Mouse (Mus musculus) embryonic facial prominence, embryonic 14.5 days (tissue): ENCODE measurements around the gene Dab1. TPM values are rescaled to one million over a fixed set of nuclear protein-coding genes. Genes with fewer than 3 reads are reported as not detected.

Source experiments
- ATAC-seq: fragments of 200-750 bp; cut with Nextera tagmentation; 2 replicates; pipeline ENCODE4 v1.8.0; 2017; ENCODE audit warnings: low read depth, moderate number of reproducible peaks, moderate TSS enrichment
- DNase-seq: peaks from one replicate; pipeline ENCODE4 v3.0.0-alpha.2; 2015; ENCODE audit warnings: low spot score
- H3K27ac ChIP-seq: fragments of 300-500 bp; sonication (generic); replicated peaks from 2 replicates; pipeline ENCODE4 v1.5.1; 2014; ENCODE audit warnings: low read depth, mild to moderate bottlenecking, low read length, moderate library complexity
- H3K27me3 ChIP-seq: fragments of 300-500 bp; sonication (generic); replicated peaks from 2 replicates; pipeline ENCODE4 v1.6.1; 2014; ENCODE audit warnings: low read length; ENCODE audit not compliant: control insufficient read depth, insufficient read depth
- H3K36me3 ChIP-seq: fragments of 300-500 bp; sonication (generic); 2 replicates; pipeline ENCODE4 v1.6.1; 2014; ENCODE audit warnings: low read length, mixed read lengths; ENCODE audit not compliant: control insufficient read depth, insufficient read depth
- H3K4me1 ChIP-seq: fragments of 300-500 bp; sonication (generic); 2 replicates; pipeline ENCODE4 v1.6.1; 2014; ENCODE audit warnings: antibody characterized with exemption, low read length; ENCODE audit not compliant: control insufficient read depth, insufficient read depth
- H3K4me2 ChIP-seq: fragments of 300-500 bp; sonication (generic); 2 replicates; pipeline ENCODE4 v1.6.1; 2014; ENCODE audit warnings: low read depth, mild to moderate bottlenecking, low read length, moderate library complexity, mixed read lengths
- H3K4me3 ChIP-seq: fragments of 300-500 bp; sonication (generic); 2 replicates; pipeline ENCODE4 v1.5.1; 2014; ENCODE audit warnings: low read depth, mild to moderate bottlenecking, low read length
- H3K9ac ChIP-seq: fragments of 300-500 bp; sonication (generic); 2 replicates; pipeline ENCODE4 v1.6.1; 2014; ENCODE audit warnings: low read depth, mild to moderate bottlenecking, low read length, moderate library complexity, mixed read lengths
- H3K9me3 ChIP-seq: fragments of 300-500 bp; sonication (generic); 2 replicates; pipeline ENCODE4 v1.6.1; 2016; ENCODE audit warnings: low read length; ENCODE audit not compliant: control insufficient read depth
- WGBS: fragments of 180-500 bp; shearing (Covaris S2); extraction: QIAGEN DNeasy Blood & Tissue Kit; methylation state at CpG from one replicate; pipeline ENCODE4 v1.1.7; 2014; 5-methylcytosine and 5-hydroxymethylcytosine counted together
- polyA plus RNA-seq: library from polyadenylated mRNA; unstranded; fragments of >200 nt; fragmentation: Nextera tagmentation; extraction: Ambion mirVana; gene quantifications from 2 replicates; pipeline ENCODE4 v1.2.1, GENCODE M21; 2014

Dab1 gene
- polyA plus RNA-seq, 1 experiment from 2014 or later, result 7.5 TPM

GRCm38 (mm10) chr4:103619946-103620371 lies 800 bp downstream of the Dab1 start:
- peaks cover 58% of the 10 kb centered on the region for H3K27me3 ChIP-seq
- H3K9me3 ChIP-seq, result no peaks in the 10 kb centered on the region
- DNase-seq, result no peak
- WGBS, result 0% methylated on average over 25 of the region's 28 CpGs
- peak overlapping the region; percentile 62 for H3K4me2 ChIP-seq
- no peaks in the 10 kb centered on the region for H3K36me3 ChIP-seq
- ATAC-seq, result no peak
- peak overlapping the region; percentile 40 for H3K4me3 ChIP-seq
- no peak overlapping the region for H3K27ac ChIP-seq
- 0 out of 2 replicates have a peak, but pooled peaks cover 9% of the 10 kb centered on the region for H3K4me1 ChIP-seq
- no peak overlapping the region for H3K9ac ChIP-seq

DNA sequence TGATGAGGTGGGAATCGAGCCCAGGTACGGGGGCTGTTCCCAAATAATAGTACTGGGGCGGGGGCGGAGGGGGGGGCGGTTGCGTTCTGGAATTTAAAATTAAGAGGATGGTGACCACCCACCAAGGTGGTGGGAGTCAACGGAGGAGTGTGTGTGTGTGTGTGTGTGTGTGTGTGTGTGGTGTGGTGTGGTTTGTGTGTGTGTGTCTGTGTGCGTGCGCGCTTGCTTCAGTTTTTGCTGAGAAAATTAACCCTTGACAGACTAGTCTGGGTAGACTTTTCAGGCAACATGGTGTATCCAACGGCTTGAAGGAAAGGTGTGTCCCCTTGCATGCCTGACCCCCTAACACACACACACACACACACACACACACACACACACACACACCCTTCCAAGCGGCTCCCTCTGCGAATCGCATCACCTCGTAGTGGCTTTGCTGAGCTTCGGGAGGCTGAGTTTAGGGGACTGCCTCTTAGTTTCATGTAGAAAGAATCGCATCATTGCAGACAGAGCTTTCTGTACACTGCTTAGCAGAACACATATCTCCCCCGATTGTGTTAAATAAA lies 1.5 kb downstream of the Dab1 start:
- WGBS, result 15% methylated on average over 17 of the region's 18 CpGs
- Histone ChIP-seq H3K27ac (no peak overlapping the region), H3K4me3 (peak overlapping the region; percentile 40; the same call in 1 of the 2 replicates), H3K9ac (no peak overlapping the region), H3K9me3 (no peaks in the 10 kb centered on the region), H3K27me3 (peaks cover 58% of the 10 kb centered on the region), H3K4me1 (0 out of 2 replicates have a peak, but pooled peaks cover 9% of the 10 kb centered on the region), H3K36me3 (no peaks in the 10 kb centered on the region), H3K4me2 (peak overlapping the region; percentile 62)
- ATAC-seq, result no peak
- no peak for DNase-seq

- no peak for DNase-seq
- H3K4me3 ChIP-seq, result no peak overlapping the region
- H3K4me2 ChIP-seq, result no peak overlapping the region
- H3K9me3 ChIP-seq, result no peaks in the 10 kb centered on the region
- H3K36me3 ChIP-seq, result no peaks in the 10 kb centered on the region
- no peak for ATAC-seq
- no peak overlapping the region for H3K9ac ChIP-seq
- H3K27ac ChIP-seq, result no peak overlapping the region
- H3K4me1 ChIP-seq, result 0 out of 2 replicates have a peak, but pooled peaks cover 9% of the 10 kb centered on the region
- peaks cover 58% of the 10 kb centered on the region for H3K27me3 ChIP-seq
- 30% methylated on average over 5 of the region's 5 CpGs for WGBS
Observed at GRCm38 (mm10) chr4:103621586-103621985, 2.4 kb downstream of the Dab1 start.

GRCm38 (mm10) chr4:103630177-103630576 lies 11.0 kb downstream of the Dab1 start:
- no peak for ATAC-seq
- 64% methylated on average over 4 of the region's 4 CpGs for WGBS
- Histone ChIP-seq H3K36me3 (no peaks in the 10 kb centered on the region), H3K4me3 (no peak overlapping the region), H3K4me2 (no peak overlapping the region), H3K9me3 (no peaks in the 10 kb centered on the region), H3K27ac (no peak overlapping the region), H3K4me1 (no peaks in the 10 kb centered on the region), H3K9ac (no peak overlapping the region), H3K27me3 (no peaks in the 10 kb centered on the region)
- no peak for DNase-seq

- Histone ChIP-seq H3K9me3 (no peaks in the 10 kb centered on the region), H3K9ac (no peak overlapping the region), H3K4me2 (no peak overlapping the region), H3K36me3 (no peaks in the 10 kb centered on the region), H3K27ac (no peak overlapping the region), H3K4me1 (no peaks in the 10 kb centered on the region), H3K4me3 (no peak overlapping the region), H3K27me3 (no peaks in the 10 kb centered on the region)
- DNase-seq, result no peak
- 50% methylated on average over 5 of the region's 5 CpGs for WGBS
- ATAC-seq, result no peak
Observed at GRCm38 (mm10) chr4:103636168-103636776, 17.1 kb downstream of the Dab1 start.

GRCm38 (mm10) chr4:103648209-103648896 lies 29.2 kb downstream of the Dab1 start:
- ATAC-seq (no peak), DNase-seq (no peak)
- Histone ChIP-seq H3K27ac (no peak overlapping the region), H3K9ac (no peak overlapping the region), H3K36me3 (no peaks in the 10 kb centered on the region), H3K4me1 (no peaks in the 10 kb centered on the region; the same call in 1 of the 2 replicates), H3K27me3 (no peaks in the 10 kb centered on the region), H3K4me2 (no peak overlapping the region), H3K4me3 (no peak overlapping the region), H3K9me3 (no peaks in the 10 kb centered on the region)
- WGBS, result 36% methylated on average over 9 of the region's 9 CpGs

DNA sequence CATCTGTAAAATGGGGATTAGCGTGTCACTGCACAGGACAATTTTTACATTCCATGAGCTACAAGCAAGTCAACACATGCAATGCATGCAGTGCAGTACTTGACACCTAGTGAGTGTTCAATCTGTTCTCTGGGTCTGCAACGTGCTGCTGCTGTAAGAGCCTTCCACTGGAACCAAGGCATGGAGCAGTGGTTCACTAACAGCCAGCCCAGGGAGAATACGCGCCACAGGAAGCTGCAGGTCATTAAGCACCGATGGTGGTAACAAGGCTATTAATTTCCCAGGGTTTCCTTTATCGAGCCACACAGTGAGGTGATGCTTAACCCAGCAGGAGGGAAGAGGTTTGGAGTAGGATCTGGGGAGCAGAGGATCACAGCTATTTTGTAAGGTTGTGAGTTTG lies 36.6 kb downstream of the Dab1 start:
- Histone ChIP-seq H3K4me1 (no peaks in the 10 kb centered on the region), H3K4me3 (no peak overlapping the region), H3K36me3 (no peaks in the 10 kb centered on the region), H3K4me2 (no peak overlapping the region), H3K9ac (no peak overlapping the region), H3K9me3 (no peaks in the 10 kb centered on the region), H3K27ac (no peak overlapping the region), H3K27me3 (no peaks in the 10 kb centered on the region)
- 46% methylated on average over 6 of the region's 6 CpGs for WGBS
- ATAC-seq (no peak), DNase-seq (no peak)

DNA sequence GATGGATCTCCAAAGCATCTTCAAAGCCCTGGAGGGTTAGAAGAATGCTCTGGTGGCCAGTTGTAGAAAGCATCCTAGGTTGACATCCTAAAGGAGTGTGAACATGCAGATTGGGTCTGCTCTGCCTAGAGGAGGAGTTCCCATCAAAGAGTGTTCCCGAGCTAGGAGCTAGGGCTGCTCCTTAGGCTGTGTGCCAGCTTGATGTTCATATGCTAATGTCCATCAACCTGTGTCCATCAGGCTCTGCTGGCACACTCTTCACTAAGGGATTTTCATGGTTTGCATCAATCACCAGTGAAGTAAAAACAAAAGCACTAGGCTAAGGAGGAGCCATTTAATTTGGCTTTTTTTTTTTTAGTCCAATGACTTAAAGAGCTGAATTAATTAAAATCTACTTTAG lies 42.2 kb downstream of the Dab1 start:
- WGBS, result 60% methylated on average over 1 of the region's 1 CpGs
- H3K27ac ChIP-seq, result no peak overlapping the region
- no peaks in the 10 kb centered on the region for H3K36me3 ChIP-seq
- H3K4me2 ChIP-seq, result no peak overlapping the region
- H3K9ac ChIP-seq, result no peak overlapping the region
- H3K9me3 ChIP-seq, result no peaks in the 10 kb centered on the region
- no peaks in the 10 kb centered on the region for H3K27me3 ChIP-seq
- no peaks in the 10 kb centered on the region for H3K4me1 ChIP-seq
- no peak for DNase-seq
- no peak for ATAC-seq
- H3K4me3 ChIP-seq, result no peak overlapping the region
